Mouse (Mus musculus) brain, embryonic 14.5 days (tissue): Measurements from ENCODE around the gene Lmx1a. TPM values are rescaled to one million over a fixed set of nuclear protein-coding genes. Genes with fewer than 3 reads are reported as not detected.

Experiments used
- DNase-seq: peaks from one replicate; pipeline ENCODE4 v3.0.0-alpha.2; 2011; ENCODE audit warnings: low read depth
- CTCF ChIP-seq: fragments of 200-500 bp; IDR thresholded peaks from 2 replicates; pipeline ENCODE4 v1.5.1; 2012; ENCODE audit warnings: inconsistent platforms, mild to moderate bottlenecking, moderate library complexity, borderline replicate concordance; ENCODE audit not compliant: insufficient read depth, insufficient read length; ENCODE audit errors: extremely low read depth
- POLR2A ChIP-seq: fragments of 200-500 bp; IDR thresholded peaks from 2 replicates; pipeline ENCODE4 v1.6.1; 2012; ENCODE audit warnings: mild to moderate bottlenecking, inconsistent platforms, borderline replicate concordance; ENCODE audit not compliant: poor library complexity, insufficient read depth, insufficient read length, severe bottlenecking; ENCODE audit errors: extremely low read depth
- polyA plus RNA-seq: library from polyadenylated mRNA; depleted of rRNA; stranded (reverse); fragments of >200 nt; gene quantifications from 2 replicates; pipeline ENCODE4 v1.2.3, GENCODE M21; 2012

Lmx1a gene
- polyA plus RNA-seq, 1 experiment: 8.4 TPM

DNA sequence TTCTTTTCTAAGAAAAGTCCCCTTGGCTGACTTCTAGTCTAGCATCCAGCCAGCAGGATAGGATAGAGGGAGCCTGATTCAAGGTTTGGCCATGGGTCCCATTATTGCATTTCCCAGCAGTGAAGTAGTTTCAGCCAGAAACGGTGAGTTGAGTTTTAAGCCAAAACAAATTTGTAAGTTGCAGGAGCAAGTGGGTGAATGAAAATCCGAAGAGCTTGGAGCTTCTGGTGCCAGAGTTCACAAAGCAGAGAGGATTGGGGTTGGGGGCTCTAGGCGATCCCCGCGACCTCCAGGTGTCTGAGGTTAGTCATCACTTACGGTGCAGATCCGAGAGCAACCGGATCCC is 1.1 kb upstream of the Lmx1a start:
- no peak for TF ChIP-seq POLR2A
- no peak for TF ChIP-seq CTCF
- no peak for DNase-seq

DNA sequence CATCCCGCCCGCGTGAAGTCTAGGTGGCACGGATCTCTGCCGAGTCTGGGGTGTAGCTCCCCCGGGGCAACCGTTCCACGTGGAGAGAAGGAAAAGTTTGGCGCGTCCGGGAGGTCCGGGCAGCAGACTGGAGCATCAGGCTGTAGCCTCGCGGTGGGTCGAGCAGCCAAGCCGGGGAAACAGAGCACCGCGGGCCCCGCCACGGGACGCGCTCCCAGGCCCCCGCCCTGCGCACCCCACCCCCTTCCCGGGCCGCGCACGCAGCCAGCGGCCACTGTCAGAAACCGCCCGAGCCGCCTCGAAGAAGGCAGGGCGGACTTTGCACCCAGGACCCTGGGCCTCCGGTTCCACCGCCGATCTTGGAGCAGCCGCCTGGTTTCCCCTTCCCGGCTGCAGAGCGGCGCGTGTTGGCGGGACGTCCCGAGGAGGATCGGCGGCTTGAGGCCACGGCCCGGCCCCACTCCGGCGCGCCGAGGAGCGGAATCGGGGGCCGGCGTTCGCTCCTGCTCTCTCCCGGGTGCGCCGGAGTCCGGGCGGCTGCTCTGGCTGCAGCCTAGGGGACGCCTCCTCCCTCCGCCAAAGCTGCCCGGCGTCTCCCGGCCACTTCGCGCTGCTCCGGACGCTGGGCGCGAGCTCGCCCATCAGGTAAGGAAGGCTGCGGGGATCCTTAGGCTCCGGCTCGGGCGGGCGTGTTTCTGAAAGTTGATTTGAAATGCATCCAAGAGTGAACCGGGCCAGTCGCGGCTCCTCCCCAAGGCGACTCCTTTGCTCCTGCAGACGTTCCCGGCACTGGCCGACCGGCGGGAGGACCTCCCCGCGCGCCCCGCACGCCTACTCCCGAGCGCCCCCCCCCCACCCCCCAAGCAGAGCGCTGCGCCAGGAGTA is 448 bp upstream of the Lmx1a start:
- DNase-seq: peak; percentile 59
- no peak for TF ChIP-seq CTCF
- TF ChIP-seq POLR2A: no peak

DNA sequence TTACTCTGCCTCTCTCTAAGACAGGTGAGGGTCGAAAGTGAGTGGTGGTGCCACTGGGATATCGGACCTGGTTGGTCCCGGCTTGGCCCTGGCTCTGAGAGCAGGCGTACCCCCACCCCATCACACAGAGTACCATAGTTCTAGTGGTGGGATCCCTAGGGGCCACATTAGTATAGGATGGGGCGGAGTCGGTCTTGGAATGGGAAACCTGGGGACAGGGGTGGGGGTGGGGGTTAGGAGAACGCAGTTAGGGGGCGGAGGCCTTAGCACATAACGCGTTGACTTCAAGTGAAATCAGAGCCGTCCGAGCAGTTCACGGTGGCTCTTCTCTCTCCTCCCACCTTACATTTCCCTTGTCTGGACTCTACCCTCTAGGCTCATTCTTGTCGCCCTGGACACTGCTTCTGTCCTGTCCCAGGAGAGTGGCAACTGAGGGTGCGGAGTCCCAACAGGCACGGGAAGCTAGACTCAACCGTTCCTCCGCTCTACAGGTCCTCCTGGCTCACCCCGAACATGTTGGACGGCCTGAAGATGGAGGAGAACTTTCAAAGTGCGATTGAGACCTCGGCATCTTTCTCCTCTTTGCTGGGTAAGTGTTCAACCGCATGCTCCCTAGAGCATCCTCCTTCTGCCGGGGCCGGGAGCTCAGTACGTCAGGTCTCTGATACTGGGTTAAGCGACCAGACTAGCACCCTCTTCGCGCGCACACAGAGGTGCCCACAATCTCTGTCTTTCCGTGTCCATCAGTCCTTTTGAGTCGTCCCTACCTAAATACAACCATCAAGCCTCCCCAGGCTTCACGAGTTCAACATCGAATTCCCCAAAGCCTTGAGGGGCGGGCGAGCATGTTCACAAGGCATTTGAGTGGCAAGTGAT is 463 bp downstream of the Lmx1a start:
- TF ChIP-seq CTCF (no peak), POLR2A (no peak)
- DNase-seq: no peak

DNA sequence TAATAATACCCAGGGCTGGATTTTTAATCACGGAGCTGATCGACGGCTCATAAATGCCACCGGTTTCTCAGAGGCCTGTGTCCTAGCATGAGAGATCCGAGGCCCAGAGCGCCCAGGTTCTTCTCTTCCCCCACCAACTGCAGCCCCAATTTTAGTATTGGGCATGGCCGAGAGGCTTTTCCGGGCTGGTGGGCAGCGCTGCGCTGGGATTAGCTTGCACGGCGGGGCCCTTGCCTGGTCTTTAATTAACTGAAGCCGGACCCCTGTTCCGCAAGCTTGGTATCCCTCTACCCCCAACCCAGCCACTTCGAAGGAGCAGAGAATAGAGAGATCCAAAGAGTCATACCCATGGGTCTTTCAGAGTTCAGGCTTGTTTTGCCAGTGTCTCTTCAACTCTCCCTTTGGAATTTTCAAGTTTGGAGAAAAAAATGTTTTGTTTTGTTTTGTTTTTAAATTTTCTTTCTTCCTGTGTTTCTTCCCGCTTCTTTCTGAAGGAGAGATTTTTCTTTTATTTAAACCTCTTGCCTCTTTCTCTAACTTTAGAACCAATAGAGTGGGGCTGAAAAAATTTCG is 1.2 kb downstream of the Lmx1a start:
- no peak for TF ChIP-seq CTCF
- DNase-seq: peak; percentile 33

DNA sequence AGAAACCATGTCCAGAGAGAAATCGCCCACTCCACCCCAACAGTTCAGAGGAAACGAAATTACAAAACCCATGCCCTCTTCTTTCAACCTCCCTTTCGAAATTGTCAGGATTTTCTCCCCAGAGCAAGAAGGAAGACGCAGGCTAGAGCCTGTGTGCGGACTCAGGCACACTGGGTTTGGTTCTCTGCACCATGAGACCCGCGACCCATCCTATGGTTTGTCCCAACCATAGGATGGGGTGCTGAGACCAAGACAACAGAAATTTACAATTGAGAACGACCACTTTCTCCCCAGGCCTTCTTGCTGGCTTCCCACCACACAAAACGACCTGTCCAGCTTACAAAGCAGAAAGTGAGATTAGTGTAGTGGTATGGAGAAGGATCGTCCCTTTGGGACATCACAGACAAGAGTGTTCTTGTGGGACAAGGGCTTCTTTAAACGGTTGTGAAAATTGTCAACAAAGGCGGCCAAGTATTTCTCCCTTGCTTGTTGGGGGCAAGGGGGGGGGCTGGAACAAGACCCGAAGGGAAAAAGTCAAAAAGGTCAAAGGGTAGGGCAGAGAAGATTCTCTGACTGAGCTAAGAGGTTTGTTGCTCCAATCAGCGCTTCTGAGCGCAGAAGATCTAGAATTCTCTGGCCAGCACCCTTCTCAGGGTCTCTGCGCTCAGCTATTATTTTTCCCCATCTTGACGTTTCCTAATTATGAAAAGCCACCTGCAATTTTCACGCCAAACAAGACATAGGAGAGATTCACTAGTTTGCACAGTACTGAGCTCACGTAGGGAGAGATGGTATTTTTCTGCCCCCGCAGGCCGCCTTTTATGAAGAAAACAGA is 1.9 kb downstream of the Lmx1a start:
- TF ChIP-seq POLR2A (no peak), CTCF (no peak)
- peak; percentile 41 for DNase-seq

DNA sequence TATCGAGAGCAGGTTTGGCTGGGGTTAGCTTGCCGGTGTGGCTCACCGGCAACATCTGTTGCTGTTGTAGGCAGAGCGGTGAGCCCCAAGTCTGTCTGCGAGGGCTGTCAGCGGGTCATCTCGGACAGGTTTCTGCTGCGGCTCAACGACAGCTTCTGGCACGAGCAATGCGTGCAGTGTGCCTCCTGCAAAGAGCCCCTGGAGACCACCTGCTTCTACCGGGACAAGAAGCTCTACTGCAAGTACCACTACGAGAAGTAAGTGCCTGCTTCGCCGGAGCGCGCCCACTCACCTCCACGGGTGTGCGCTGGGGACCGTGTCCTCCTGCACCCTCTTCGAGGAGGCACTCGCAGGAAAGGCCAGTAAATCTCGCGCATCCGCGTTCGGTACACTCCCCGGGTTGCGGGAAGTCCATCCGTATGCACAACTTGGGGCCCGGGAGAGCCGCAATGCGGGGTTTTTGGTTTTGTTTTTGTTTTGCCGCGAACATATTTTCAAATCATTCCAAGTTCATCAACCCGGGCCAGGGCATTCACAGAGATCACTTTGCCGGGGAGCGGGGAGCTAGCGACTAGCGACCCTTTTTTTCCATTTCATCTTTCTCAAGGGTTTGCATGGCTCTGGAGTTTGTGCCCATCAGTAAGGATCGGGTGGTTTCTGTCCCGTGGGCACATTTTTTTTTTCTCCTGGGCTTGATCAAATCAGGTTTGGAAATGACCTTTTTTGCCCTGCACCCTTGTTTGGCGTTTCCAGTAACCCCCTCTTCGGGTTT is 3.1 kb downstream of the Lmx1a start:
- DNase-seq: peak; percentile 60
- TF ChIP-seq POLR2A: no peak
- no peak for TF ChIP-seq CTCF

DNA sequence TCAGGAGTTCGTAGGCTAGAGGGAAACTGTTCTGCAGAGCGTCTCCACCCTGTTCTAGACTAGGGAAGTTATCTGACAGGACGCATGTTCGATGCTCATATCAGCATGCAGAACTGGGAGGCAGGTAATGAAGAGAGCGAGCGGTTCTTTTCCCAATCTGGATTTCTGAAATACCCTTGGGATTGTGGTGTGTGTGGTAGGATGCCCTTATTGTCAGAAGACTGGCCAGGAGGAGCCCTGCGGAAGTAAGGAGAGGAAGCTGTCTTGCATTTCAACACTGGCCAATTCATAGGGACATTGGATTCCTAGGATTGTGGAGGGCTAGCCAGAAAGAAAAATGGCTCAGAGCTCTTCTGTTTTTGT is 3.6 kb downstream of the Lmx1a start:
- TF ChIP-seq POLR2A: no peak
- no peak for TF ChIP-seq CTCF
- DNase-seq: peak; percentile 38

DNA sequence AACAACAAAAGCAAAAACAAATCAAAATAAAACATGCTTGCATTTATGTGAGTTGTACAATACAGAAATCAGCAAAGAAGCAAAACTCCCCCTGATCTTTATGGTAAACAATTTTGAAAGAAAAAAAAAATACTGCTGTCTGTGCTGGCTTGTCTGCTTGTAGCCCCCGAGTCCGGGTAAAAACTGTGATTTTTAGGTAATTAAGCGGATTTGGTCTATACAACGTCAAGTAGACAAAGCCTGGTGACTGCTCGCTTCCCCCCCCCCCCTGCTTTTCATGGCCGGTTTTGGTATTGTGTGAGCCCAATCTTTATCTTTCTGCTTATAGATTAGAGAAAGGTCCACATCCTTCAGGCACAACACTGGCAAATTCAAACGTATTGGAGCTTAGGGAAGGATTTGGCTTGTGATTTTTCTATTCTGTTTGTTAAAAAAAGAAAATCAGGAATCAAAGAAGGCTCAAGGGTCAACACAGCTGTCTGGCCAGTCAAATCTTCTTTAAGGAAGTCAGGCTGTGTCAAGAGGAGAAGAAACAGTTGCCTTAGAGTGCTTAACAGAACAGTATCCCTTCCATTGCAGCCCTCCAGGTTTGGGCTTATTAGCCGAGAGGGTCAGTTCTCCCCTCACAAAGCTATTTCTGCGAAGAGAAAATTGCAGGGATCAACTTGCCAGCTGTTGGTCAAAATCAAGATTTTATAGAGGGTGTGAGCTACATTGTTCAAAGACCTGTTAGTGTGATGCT is 4.6 kb downstream of the Lmx1a start:
- no peak for DNase-seq
- TF ChIP-seq POLR2A (no peak), CTCF (no peak)

DNA sequence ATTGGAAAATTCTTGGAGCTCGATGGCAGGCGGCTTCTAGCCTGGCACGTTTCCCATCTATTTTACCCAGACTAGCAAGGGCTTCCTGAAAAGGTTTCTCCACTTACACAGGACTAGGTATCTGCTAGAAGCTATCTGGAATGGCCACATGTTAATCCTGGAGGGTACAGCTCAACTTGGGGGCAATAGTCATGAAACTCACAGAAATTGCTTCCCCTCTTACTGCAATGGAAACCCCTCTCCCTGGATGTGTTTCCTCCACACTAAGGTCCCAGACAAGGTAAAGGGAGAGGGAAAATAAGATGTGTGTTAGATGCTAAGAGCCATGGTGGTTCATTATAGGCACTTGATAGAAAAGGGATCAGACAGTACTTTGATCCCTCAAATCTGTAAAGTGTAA is 5.7 kb downstream of the Lmx1a start:
- DNase-seq: no peak
- TF ChIP-seq CTCF (no peak), POLR2A (no peak)
